Mouse (Mus musculus): ENCODE results near the gene Cbx7. TPM values are rescaled to one million over a fixed set of nuclear protein-coding genes. Genes with fewer than 3 reads are reported as not detected.
A peak's percentile ranks its signal among the peaks of the same experiment; 100 is the strongest.

The Cbx7 gene
- polyA plus RNA-seq, 2 experiments from 2014 or later = 48.1 to 54.3 TPM

GRCm38 (mm10) chr15:80000694-80001093 lies 29.8 kb upstream of the Cbx7 start:
- ATAC-seq = no peak

- no peak for ATAC-seq
Measured at GRCm38 (mm10) chr15:79997988-79998387, 27.1 kb upstream of the Cbx7 start.

GRCm38 (mm10) chr15:79996781-79997180 lies 25.9 kb upstream of the Cbx7 start:
- ATAC-seq = no peak

- no peak for ATAC-seq
Measured at GRCm38 (mm10) chr15:79995552-79995951, 24.6 kb upstream of the Cbx7 start.

GRCm38 (mm10) chr15:79994566-79994965 lies 23.6 kb upstream of the Cbx7 start:
- ATAC-seq = no peak

- no peak for ATAC-seq
Measured at GRCm38 (mm10) chr15:79986182-79986581, 15.3 kb upstream of the Cbx7 start.

- ATAC-seq = no peak
Measured at GRCm38 (mm10) chr15:79985471-79985870, 14.6 kb upstream of the Cbx7 start.

- no peak for ATAC-seq
Measured at GRCm38 (mm10) chr15:79984152-79984551, 13.2 kb upstream of the Cbx7 start.

GRCm38 (mm10) chr15:79980716-79981115 lies 9.8 kb upstream of the Cbx7 start:
- ATAC-seq = no peak

- ATAC-seq = no peak
Measured at GRCm38 (mm10) chr15:79972186-79972585, 1.3 kb upstream of the Cbx7 start.

GRCm38 (mm10) chr15:79970491-79970890 lies 428 bp downstream of the Cbx7 start:
- no peak for ATAC-seq

- no peak for ATAC-seq
Measured at GRCm38 (mm10) chr15:79967346-79967745, 3.6 kb downstream of the Cbx7 start.

GRCm38 (mm10) chr15:79964376-79964775 lies 6.5 kb downstream of the Cbx7 start:
- ATAC-seq = no peak

GRCm38 (mm10) chr15:79962661-79963060 lies 8.3 kb downstream of the Cbx7 start:
- no peak for ATAC-seq

GRCm38 (mm10) chr15:79961366-79961921 lies 9.5 kb downstream of the Cbx7 start:
- ATAC-seq = no peak

- ATAC-seq = no peak
Measured at GRCm38 (mm10) chr15:79958418-79958817, 12.5 kb downstream of the Cbx7 start.

GRCm38 (mm10) chr15:79956559-79956958 lies 14.4 kb downstream of the Cbx7 start:
- peak; percentile 97 for ATAC-seq

GRCm38 (mm10) chr15:79953470-79953869 lies 17.4 kb downstream of the Cbx7 start:
- ATAC-seq = no peak

- ATAC-seq = no peak
Measured at GRCm38 (mm10) chr15:79952504-79953231, 18.3 kb downstream of the Cbx7 start.

- ATAC-seq = no peak
Measured at GRCm38 (mm10) chr15:79951730-79952503, 19.0 kb downstream of the Cbx7 start.

GRCm38 (mm10) chr15:79951226-79951625 lies 19.7 kb downstream of the Cbx7 start:
- ATAC-seq = no peak

GRCm38 (mm10) chr15:79950250-79951025 lies 20.5 kb downstream of the Cbx7 start:
- ATAC-seq = peak; percentile 77

GRCm38 (mm10) chr15:79947681-79948080 lies 23.2 kb downstream of the Cbx7 start:
- ATAC-seq = no peak
